Mouse (Mus musculus): Measurements from ENCODE around the gene Fbxw7.

DNA sequence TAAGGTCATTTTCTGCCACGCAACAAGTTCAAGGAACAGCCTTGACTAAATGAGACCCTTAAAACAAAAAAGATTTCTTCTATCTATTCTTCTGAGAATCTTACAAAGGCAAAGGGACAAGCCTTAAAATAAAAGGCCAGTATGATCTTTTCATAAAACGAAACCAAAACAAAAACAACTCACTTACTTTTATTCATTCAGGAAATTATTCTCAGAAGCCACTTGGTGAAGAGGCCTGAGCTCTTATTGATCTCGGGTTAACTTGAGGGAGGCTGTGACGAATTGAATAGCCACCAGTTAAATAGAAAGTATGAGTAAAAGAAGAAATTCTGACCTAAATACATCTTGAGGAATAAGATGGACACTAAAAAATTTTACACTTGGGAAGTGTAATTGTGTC lies 46.1 kb upstream of the Fbxw7 start:
- no peak for TF ChIP-seq POLR2A (IDR thresholded peaks at IDR 0.05; ENCODE audit: insufficient read length, low read depth)
- TF ChIP-seq USF1 (IDR thresholded peaks at IDR 0.05; ENCODE audit: low read depth) = no peak
- TF ChIP-seq TCF12 (IDR thresholded peaks at IDR 0.05; ENCODE audit: insufficient read depth, poor library complexity, severe bottlenecking) = no peak
- TF ChIP-seq REST (IDR thresholded peaks at IDR 0.05; ENCODE audit: insufficient read depth, insufficient read length) = no peak
